Mouse (Mus musculus): ENCODE results near the gene Zfp784. TPM values are rescaled to one million over a fixed set of nuclear protein-coding genes. Genes with fewer than 3 reads are reported as not detected.
A peak's percentile ranks its signal among the peaks of the same experiment; 100 is the strongest.

The Zfp784 gene
- polyA plus RNA-seq, 1 experiment, result 5.2 TPM

GRCm38 (mm10) chr7:5059421-5059820 lies 21.2 kb upstream of the Zfp784 start:
- no peaks in the 10 kb centered on the region for H3K36me3 ChIP-seq (ENCODE audit: control insufficient read depth, insufficient read depth, low read length)
- DNase-seq, result no peak
- H3K27me3 ChIP-seq (ENCODE audit: control insufficient read depth, insufficient read depth, low read length), result peaks cover 12% of the 10 kb centered on the region; the same call in 1 of the 2 replicates
- H3K27ac ChIP-seq (ENCODE audit: control insufficient read depth, insufficient read depth, low read length), result no peak overlapping the region
- 92% methylated on average over 12 of the region's 12 CpGs for WGBS
- H3K4me3 ChIP-seq (ENCODE audit: control insufficient read depth, insufficient read depth, low read length), result no peak overlapping the region
- peaks cover 18% of the 10 kb centered on the region for H3K4me1 ChIP-seq (replicated peaks; ENCODE audit: control insufficient read depth, insufficient read depth, low read length)
- no peak for TF ChIP-seq POLR2A (IDR thresholded peaks at IDR 0.05; ENCODE audit: control insufficient read depth, extremely low read depth, insufficient read depth, low read length, poor library complexity)

- TF ChIP-seq POLR2A (IDR thresholded peaks at IDR 0.05; ENCODE audit: control insufficient read depth, extremely low read depth, insufficient read depth, low read length, poor library complexity), result no peak
- TF ChIP-seq CTCF (IDR thresholded peaks at IDR 0.05; ENCODE audit: borderline replicate concordance, control insufficient read depth, extremely low read depth, insufficient read depth, low read length, poor library complexity), result no peak
- WGBS, result 93% methylated on average over 1 of the region's 1 CpGs
- Histone ChIP-seq H3K27ac (ENCODE audit: control insufficient read depth, insufficient read depth, low read length) (no peak overlapping the region), H3K4me3 (ENCODE audit: control insufficient read depth, insufficient read depth, low read length) (no peak overlapping the region), H3K4me1 (replicated peaks; ENCODE audit: control insufficient read depth, insufficient read depth, low read length) (peaks cover 17% of the 10 kb centered on the region), H3K27me3 (ENCODE audit: control insufficient read depth, insufficient read depth, low read length) (peaks cover 18% of the 10 kb centered on the region; the same call in 1 of the 2 replicates), H3K36me3 (ENCODE audit: control insufficient read depth, insufficient read depth, low read length) (no peaks in the 10 kb centered on the region)
- DNase-seq, result no peak
These were observed 20.4 kb upstream of the Zfp784 start for GRCm38 (mm10) chr7:5058631-5059030.

GRCm38 (mm10) chr7:5057804-5058203 lies 19.6 kb upstream of the Zfp784 start:
- Histone ChIP-seq H3K4me1 (replicated peaks; ENCODE audit: control insufficient read depth, insufficient read depth, low read length) (peaks cover 23% of the 10 kb centered on the region), H3K4me3 (ENCODE audit: control insufficient read depth, insufficient read depth, low read length) (no peak overlapping the region), H3K36me3 (ENCODE audit: control insufficient read depth, insufficient read depth, low read length) (no peaks in the 10 kb centered on the region), H3K27me3 (ENCODE audit: control insufficient read depth, insufficient read depth, low read length) (peaks cover 26% of the 10 kb centered on the region), H3K27ac (ENCODE audit: control insufficient read depth, insufficient read depth, low read length) (no peak overlapping the region)
- no peak for TF ChIP-seq POLR2A (IDR thresholded peaks at IDR 0.05; ENCODE audit: control insufficient read depth, extremely low read depth, insufficient read depth, low read length, poor library complexity)
- TF ChIP-seq CTCF (IDR thresholded peaks at IDR 0.05; ENCODE audit: borderline replicate concordance, control insufficient read depth, extremely low read depth, insufficient read depth, low read length, poor library complexity), result 0 out of 2 replicates have a peak, but pooled peaks have one; percentile 45
- 35% methylated on average over 11 of the region's 11 CpGs for WGBS
- DNase-seq, result no peak

GRCm38 (mm10) chr7:5057381-5057780 lies 19.1 kb upstream of the Zfp784 start:
- no peak overlapping the region for H3K27ac ChIP-seq (ENCODE audit: control insufficient read depth, insufficient read depth, low read length)
- TF ChIP-seq POLR2A (IDR thresholded peaks at IDR 0.05; ENCODE audit: control insufficient read depth, extremely low read depth, insufficient read depth, low read length, poor library complexity), result no peak
- no peak for TF ChIP-seq CTCF (IDR thresholded peaks at IDR 0.05; ENCODE audit: borderline replicate concordance, control insufficient read depth, extremely low read depth, insufficient read depth, low read length, poor library complexity)
- no peak for DNase-seq
- H3K4me3 ChIP-seq (ENCODE audit: control insufficient read depth, insufficient read depth, low read length), result no peak overlapping the region
- H3K36me3 ChIP-seq (ENCODE audit: control insufficient read depth, insufficient read depth, low read length), result no peaks in the 10 kb centered on the region
- peaks cover 25% of the 10 kb centered on the region for H3K4me1 ChIP-seq (replicated peaks; ENCODE audit: control insufficient read depth, insufficient read depth, low read length)
- H3K27me3 ChIP-seq (ENCODE audit: control insufficient read depth, insufficient read depth, low read length), result peaks cover 30% of the 10 kb centered on the region
- 58% methylated on average over 8 of the region's 8 CpGs for WGBS

GRCm38 (mm10) chr7:5056651-5057263 lies 18.5 kb upstream of the Zfp784 start:
- no peak for TF ChIP-seq CTCF (IDR thresholded peaks at IDR 0.05; ENCODE audit: borderline replicate concordance, control insufficient read depth, extremely low read depth, insufficient read depth, low read length, poor library complexity)
- TF ChIP-seq POLR2A (IDR thresholded peaks at IDR 0.05; ENCODE audit: control insufficient read depth, extremely low read depth, insufficient read depth, low read length, poor library complexity), result no peak
- 10% methylated on average over 55 of the region's 55 CpGs for WGBS
- Histone ChIP-seq H3K27me3 (ENCODE audit: control insufficient read depth, insufficient read depth, low read length) (peaks cover 37% of the 10 kb centered on the region), H3K4me3 (ENCODE audit: control insufficient read depth, insufficient read depth, low read length) (no peak overlapping the region), H3K27ac (ENCODE audit: control insufficient read depth, insufficient read depth, low read length) (no peak overlapping the region), H3K4me1 (replicated peaks; ENCODE audit: control insufficient read depth, insufficient read depth, low read length) (peaks cover 29% of the 10 kb centered on the region), H3K36me3 (ENCODE audit: control insufficient read depth, insufficient read depth, low read length) (no peaks in the 10 kb centered on the region)
- no peak for DNase-seq

- peaks cover 24% of the 10 kb centered on the region for H3K4me1 ChIP-seq (replicated peaks; ENCODE audit: control insufficient read depth, insufficient read depth, low read length)
- TF ChIP-seq POLR2A (IDR thresholded peaks at IDR 0.05; ENCODE audit: control insufficient read depth, extremely low read depth, insufficient read depth, low read length, poor library complexity) (no peak), CTCF (IDR thresholded peaks at IDR 0.05; ENCODE audit: borderline replicate concordance, control insufficient read depth, extremely low read depth, insufficient read depth, low read length, poor library complexity) (no peak)
- WGBS, result 28% methylated on average over 32 of the region's 32 CpGs
- no peak overlapping the region for H3K27ac ChIP-seq (ENCODE audit: control insufficient read depth, insufficient read depth, low read length)
- H3K4me3 ChIP-seq (ENCODE audit: control insufficient read depth, insufficient read depth, low read length), result no peak overlapping the region
- no peaks in the 10 kb centered on the region for H3K36me3 ChIP-seq (ENCODE audit: control insufficient read depth, insufficient read depth, low read length)
- H3K27me3 ChIP-seq (ENCODE audit: control insufficient read depth, insufficient read depth, low read length), result peaks cover 43% of the 10 kb centered on the region
- DNase-seq, result no peak
These were observed 15.4 kb upstream of the Zfp784 start for GRCm38 (mm10) chr7:5053456-5054179.

Data from thymus, adult 2 months (tissue).